Mouse (Mus musculus) urinary bladder, postnatal 14 days (tissue): ENCODE results near the gene Scgb2b17.
"Not testable (repeated sequence)": the region's sequence is repeated elsewhere in the genome, so short reads cannot be mapped to it uniquely, and the experiment has no call there.

Source experiments
- DNase-seq: peaks from one replicate; pipeline ENCODE4 v3.0.0; 2021; ENCODE audit warnings: low spot score

The Scgb2b17 gene

GRCm38 (mm10) chr7:33056461-33056860, at the start of gene Scgb2b17:
TSS of gene Scgb2b17 (minus strand) at chr7:33056561.
- not testable (repeated sequence) for DNase-seq

GRCm38 (mm10) chr7:33063149-33063548, 6.8 kb upstream of the Scgb2b17 start, which contains the start of gene Scgb1b17:
TSS of gene Scgb1b17 (plus strand) at chr7:33063449.
- not testable (repeated sequence) for DNase-seq
